Mouse (Mus musculus): ENCODE data around the gene Vwa8.

Vwa8 gene

DNA sequence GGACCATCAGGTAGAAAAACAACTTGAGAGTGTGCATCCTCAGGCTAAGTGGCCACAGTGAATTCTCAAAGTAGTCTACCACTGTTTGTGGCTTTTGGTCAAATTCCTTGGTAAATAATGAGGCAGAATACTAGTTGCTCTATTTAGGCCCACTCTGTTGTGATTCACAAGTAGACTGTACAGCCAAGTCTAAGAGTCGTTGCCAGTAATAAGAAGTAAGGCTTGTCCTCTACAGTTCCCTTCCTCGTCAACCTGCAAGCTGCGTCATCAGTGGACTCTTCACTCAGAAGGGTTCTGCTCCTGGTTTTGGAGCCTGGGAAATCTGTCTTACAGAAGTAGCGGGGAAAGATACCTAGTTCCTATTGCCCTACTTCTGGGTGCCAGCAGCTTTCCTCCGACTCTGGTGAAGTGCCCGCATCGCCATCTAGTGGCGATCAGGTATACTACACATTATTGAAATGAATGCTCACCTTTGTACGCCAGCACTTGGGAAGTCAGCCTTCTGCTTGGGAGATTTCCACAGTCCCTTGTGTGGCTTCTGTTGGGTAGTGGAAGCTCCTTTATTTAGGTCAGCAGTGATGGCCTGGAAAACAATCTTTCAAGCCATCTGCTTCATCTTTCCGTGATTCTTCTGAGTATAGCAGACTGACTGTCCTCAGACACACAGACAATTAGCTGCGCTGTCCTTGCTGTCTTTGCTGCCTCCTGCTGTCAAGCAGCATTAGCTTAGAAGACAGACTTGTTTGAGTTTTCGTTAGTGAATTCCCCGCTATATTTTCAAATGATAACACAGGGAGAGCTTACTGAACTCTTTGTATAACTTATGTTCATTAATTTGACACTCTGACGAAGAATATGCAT is 258.0 kb downstream of the Vwa8 start:
- DNase-seq, result peak; percentile 56 to 75

DNA sequence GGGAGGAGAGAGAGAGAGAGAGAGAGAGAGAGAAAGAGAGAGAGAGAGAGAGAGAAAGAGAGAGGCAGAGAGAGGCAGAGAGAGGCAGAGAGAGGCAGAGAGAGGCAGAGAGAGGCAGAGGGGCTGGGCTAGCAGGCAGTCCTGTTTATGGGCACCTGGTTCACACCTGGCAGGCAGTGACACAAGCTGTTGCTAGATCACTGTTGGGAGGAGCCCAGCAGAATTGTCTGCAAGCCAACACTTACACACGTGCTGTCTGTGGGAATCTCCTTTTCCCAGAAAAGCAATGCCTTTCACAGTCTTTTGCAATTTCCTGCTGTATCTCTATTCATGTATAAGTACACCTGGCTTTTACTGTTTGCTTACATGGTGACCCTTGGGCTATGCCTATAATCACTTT is 260.5 kb downstream of the Vwa8 start:
- no peak for DNase-seq

- no peak for DNase-seq
These were observed 261.2 kb downstream of the Vwa8 start for GRCm38 (mm10) chr14:79110012-79110411.

DNA sequence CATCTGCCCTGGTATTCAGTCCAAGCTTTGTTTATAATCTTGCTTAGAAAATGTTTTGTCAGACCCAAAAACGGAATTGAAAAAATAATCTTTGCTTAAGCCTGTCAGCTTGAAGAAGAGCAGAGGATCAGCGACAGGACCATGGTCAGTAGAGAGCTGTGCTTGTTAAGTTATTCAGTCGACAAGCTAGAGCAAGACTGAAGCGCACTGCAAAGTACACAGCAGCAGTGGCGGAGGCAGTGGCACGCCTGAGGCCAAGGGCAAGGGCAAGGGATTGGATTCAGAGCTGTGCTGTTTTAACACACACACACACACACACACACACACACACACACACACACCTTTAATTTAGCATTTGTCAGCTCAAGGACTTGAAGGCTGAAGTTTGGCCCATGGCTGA is 263.2 kb downstream of the Vwa8 start:
- DNase-seq, result no peak

DNA sequence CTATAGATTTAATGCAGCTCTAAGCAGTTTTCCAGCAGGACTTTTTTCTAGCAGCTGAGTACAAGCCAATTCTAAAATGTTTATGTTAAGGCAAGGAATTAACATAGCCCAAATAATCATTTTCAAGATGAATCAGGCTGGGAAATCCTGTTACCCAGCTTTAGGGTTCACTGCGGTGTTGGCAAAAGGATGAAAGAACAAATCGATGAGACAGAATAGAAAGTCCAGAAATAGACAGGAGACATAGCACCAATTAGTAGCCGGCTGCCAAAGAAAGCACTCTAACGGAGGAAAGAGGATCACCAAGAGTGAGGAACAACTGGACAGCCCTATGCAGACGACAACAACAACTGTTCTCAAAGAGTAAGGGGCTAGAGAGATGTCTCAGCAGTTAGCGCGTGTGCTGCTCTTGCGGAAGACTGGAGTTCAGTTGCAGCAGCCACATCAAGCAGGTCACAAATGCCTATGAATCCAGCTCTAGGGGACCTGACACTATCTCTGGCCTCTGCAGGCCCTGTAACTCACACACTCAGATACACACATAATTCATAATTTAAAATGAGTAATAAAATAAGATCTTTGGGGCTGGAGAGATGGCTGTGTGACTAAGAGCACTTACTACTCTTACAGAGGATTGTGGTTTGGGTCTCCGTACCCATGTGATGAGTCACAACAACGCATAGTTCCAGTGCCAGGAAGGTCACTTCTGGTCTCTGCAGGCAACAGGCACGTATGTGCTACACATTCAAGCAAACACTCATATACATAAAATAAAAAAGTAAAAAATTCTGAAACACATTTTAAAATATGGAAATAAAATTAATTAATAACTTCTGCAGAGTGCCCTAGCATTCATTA is 265.9 kb downstream of the Vwa8 start:
- DNase-seq, result no peak

DNA sequence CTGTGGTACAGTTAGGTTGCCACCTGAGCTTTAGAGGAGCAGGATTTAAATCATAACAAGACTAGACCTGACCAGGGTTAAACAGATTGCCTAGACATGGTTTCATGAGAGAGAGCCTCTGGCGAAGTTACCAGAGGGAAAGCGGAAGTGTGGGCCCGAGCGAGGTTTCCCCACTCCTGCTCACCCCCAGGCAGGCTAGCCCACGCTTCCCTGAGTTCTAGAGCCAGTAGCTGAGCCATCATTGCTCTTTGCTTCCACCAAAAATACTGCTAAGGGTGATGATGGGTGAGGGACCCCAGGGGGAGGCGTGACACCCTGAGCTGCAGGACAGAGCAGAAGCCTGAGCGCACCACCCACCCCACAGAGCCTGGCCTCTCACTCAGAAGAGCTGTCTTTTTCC is 269.6 kb downstream of the Vwa8 start:
- no peak for DNase-seq

- no peak for DNase-seq
These were observed 270.5 kb downstream of the Vwa8 start for GRCm38 (mm10) chr14:79119354-79119753.

DNA sequence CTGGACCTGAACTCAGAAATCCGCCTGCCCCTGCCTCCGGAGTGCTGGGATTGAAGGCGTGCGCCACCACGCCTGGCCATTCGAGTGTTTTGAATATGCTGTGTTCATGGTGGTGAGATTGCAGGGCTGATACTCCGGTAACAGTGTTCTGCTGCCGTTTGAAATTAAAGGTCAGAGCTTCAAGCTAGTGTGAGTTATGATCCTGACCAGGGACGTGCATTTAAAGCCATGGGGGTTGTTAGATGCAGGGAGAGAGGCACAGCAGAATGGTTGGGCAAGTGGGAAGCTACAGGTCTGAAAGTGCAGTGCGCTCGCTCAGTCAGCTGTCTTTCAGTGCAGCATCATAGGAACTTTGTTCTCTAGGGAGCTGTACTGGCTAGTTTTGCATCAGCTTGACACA is 271.8 kb downstream of the Vwa8 start:
- DNase-seq, result no peak

DNA sequence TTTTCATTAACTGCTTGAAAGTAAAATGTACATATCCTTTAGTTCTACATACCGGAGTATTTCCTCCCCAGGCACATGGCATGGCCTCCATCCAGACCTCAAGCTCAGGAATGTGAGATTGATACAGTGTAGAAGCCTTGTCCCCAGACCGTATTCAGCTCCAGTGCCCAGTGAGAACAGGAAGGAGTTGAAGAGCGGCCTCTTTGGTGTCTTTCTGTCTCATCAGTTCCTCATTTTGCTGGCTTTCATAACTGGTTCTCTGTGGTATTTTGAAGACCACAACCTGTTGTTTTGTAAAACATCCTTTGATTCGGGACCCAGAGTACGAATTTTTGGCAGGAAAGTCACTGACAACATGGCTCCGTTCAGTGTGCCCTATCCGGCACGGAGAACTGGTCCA is 274.6 kb downstream of the Vwa8 start:
- DNase-seq, result no peak

DNA sequence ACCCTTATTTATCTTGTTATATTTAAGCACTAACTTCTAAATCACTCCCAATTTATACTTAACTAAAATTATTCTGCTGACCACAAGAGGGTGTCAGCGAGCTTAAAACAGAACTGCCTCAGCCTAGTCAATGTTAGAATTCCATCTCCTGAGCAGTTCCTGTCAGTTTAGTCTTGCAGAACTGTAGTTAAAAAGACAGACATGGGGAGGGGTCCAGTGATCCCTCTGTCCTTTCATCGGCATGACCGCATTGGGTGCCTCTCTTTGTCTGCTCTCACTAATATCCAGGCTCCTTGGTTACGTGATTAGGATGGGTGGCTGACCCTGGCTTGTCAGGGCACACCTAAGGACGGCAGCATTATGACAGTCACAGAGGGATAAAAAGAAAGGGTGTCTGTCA is 275.8 kb downstream of the Vwa8 start:
- peak in 1 of 2 experiments; percentile 46 for DNase-seq

DNA sequence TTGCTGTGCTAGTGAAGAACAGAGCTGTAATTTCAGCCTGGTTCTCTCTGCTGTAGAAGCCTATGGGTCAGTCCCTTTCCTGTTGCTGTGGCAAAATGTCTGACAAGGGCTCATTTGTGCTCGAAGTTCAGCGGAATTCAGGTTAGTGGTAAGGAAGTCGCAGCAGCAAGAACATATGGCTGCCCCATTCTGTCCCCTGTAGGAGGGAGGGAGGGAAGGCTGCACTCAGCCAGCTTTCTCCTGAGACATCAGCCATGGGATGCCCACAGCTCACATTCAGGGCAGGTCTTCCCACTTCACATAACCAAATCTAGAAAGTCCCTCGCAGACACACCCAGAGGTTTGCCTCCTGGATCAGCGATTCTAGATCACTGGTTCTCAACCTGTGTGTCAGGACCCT is 277.3 kb downstream of the Vwa8 start:
- no peak for DNase-seq

DNA sequence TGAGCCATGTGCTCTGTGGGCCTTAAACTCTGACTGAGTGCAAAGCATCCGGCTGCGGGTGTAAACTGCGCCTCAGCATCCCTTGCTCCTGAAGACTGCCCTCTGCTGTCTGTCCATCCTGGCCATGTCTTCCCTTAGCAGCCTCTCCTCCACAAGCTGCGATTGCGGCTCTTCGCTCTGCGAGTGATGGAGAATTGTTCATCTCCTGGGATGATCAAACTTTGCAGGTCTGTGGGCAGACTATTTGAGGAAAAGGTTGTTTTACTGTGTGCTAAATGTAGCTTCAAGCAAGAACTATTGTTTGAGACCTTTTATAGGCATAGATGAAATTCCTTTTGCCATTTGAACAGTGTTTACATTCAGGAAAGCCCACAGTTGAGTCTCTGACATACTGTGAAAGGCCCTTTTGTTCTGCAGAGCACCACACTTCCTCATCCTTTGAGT is 286.1 kb downstream of the Vwa8 start:
- no peak for DNase-seq

GRCm38 (mm10) chr14:79135441-79135840 is 286.6 kb downstream of the Vwa8 start:
- DNase-seq, result no peak

- peak in 1 of 2 experiments; percentile 29 for DNase-seq
These were observed 287.7 kb downstream of the Vwa8 start for GRCm38 (mm10) chr14:79136585-79136984.

DNA sequence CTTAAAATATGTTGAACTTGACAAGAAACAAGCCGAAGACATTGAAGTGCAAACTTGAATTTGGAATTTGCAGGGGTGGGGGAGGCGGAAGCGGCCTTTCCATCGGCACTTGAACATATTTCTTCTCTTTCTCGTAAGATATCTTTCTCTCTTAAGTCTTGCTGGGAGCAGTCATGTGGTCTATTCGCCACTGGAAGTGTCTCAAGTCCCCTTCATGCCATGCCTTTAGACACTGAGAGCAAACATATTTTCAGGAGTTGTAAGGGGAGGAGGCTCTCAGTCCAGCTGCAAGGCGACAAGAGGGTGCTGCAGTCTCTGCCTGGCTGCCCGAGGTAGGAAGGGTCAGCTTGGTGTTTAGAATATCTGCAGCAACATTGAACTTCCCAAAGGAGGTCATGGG is 288.2 kb downstream of the Vwa8 start:
- peak; percentile 70 to 77 for DNase-seq

- DNase-seq, result no peak
These were observed 290.3 kb downstream of the Vwa8 start for GRCm38 (mm10) chr14:79139096-79139651.

- DNase-seq, result peak in 1 of 2 experiments; percentile 38
These were observed 291.3 kb downstream of the Vwa8 start for GRCm38 (mm10) chr14:79139918-79140825.

- peak; percentile 31 to 48 for DNase-seq
These were observed 292.0 kb downstream of the Vwa8 start for GRCm38 (mm10) chr14:79140826-79141219.

DNA sequence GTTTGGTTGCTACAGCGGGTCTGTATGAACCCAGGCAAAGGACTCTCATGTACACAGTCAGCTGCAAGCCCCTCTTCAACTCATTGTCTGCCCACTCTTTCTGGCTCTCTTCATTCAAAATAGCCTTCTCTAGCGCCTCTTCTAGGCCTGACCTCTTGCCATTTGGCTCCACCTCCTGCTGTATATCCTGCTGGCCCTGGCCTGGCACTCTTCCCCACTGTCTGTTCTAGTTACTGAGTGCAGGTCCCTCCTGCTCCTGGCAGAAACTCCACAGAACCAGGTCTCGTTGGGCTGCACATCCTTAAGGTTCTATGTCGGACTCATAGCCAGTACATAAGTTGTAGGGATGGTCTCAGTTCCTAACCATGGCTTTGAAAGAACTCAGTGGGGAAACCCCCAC is 293.5 kb downstream of the Vwa8 start:
- no peak for DNase-seq

GRCm38 (mm10) chr14:79143696-79144095 is 294.8 kb downstream of the Vwa8 start:
- DNase-seq, result no peak

DNA sequence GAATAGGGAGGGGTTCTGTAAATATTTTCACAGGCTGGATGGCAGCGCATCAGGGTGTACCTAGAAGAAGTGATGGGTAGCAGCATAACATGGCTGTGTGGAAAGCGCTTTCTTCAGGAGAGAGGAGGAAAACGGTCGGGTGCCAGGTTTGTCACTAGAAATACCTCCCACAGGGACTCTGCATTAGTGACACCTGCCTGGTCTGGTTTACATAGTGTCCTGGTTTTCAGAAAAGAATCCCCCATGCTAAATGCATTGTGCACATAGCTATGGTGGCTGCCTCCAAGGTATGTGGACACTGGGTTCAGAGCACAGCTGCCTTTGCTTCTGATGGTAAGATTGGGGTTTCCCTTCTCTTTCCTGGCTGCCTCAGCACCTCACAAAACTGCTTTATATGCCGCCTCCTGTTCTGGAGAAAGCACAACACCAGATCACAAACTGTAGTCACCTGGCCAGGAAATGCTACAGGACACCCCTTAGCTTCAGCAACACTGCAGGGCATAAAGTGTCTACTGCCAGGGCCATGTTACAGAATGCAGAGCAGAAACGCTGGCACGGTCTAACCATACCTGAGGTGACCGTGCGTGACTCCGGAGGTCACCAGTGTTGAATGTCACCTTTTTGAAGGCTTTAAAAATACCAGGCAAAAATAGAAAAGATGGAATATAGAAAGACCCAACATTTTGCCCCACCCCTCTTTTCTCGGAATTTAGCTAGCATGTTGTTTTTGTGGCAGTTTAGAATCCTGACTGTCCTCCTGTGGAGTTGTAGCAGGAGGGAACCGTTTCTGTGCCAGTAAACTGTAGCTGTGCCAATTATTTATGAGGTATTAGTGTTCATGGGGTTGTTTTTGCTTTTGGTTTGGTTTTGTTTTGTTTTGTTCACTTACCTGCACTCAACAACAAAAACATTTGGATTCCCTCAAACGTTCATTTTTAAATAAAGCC is 295.7 kb downstream of the Vwa8 start:
- no peak for DNase-seq
